Mouse (Mus musculus) layer of hippocampus, adult 9-11 months (tissue): ENCODE measurements around the gene Aspg.

Experiments
- DNase-seq: peaks from one replicate; pipeline ENCODE4 v3.0.0; 2022

Gene Aspg

DNA sequence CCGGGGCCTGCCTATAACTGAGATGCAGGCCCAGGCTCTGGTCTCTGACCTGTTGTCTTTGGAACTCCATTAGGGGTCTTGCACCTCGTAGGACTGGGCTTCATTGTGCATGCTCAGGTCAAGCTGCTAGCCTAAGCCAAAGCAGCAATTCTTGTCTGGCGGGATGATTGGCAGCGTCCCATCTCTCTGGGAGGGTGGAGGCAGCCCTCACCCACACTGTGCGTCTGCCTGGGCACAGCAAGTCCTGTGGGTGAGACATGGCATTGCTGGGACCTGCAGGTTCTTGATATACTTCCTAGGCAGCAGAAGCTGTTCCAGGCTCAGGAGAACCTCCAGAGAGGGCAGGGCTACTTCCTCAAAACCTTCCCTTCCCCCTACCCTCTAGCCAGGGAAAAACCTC is 10.5 kb downstream of the Aspg start:
- no peak for DNase-seq

DNA sequence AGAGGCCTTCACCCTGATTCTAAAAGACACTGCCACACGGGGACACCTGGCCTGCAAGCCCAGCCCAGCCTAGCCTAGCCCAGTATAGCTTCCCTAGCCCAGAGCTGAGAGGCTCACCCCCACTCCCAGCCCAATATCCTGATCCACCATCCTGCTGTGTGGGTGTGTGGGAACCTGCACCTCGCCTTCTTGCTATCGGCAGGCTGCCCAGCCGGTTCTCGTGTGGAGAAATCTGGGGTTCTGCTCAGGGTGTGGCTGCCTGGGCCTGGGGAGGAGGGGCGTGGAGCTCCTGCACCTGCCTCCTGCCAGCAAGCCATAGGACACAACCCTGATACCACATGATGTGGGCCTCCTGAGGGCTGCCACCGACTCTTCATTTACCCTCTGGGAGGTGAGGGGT is 11.2 kb downstream of the Aspg start:
- DNase-seq: peak; percentile 81

DNA sequence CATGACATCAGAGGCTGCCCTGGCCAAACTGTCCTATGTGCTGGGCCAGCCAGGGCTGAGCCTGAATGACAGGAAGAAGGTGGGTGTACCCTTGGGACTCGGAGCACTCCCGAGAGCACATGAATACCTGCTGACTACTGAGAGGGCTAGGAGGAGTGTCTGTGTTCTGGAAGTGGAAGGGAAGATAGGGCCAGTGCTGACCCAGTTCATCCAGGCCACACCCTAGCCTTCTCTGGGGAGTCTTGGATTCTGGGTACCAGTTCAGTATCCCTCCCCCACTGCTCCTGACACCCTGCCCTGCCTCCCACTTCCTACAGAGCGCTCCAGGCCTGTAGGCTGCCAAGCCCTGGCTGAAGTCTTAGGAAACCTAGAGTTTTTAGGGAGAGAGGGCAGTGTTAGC is 14.7 kb downstream of the Aspg start:
- no peak for DNase-seq

DNA sequence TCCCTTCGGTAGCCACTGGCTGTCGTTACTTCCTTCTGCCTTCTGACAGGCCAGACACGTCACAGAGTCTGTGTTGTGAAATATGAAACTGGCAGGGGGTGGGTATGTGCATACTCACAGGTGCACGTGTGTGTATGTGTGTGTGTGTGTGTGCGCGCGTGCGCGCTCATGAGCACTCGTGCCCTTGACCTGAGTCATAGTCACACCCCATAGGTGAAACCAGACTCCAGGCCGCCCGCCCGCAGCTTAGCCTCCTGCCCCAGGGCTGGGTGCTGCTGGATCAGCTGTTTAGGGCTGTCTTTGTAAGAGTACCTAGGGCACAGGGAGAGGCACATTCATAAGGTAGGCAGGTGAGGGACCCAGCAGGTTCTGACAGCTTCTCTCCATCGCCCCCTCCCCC is 19.4 kb downstream of the Aspg start:
- no peak for DNase-seq

DNA sequence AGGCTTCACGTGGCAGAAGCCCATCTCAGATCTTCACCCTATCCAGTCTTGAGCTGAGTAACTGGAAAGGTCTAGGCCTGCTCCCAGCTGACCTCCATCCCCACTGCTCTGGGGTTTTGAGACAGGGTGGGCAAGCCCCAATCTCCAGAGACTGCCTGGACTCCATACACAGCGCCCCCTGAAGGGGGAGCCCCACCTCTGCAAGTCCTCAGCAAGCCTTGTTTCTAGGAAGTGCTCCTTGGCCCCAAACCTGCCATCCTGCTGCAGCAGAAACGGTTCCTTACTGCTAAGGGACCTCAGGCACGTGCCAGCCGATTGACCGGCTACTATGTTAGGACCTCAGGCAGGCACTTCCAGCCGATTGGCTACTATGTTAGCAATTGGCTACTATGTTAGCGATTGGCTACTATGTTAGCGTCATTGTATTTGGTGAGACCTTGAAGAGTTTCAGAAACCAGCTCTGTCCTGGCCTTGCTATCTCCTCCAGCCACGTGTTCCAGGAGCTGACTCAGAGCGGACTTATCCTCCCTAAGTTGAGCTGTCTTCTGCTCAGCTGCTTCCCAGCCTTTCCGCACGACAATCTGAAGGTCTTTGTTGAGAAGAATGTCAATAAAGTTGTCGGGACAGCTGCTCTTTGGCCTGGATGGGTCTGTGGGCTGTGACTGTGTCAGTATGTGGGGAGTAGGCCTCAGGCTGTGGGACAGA is 20.6 kb downstream of the Aspg start:
- DNase-seq: no peak

DNA sequence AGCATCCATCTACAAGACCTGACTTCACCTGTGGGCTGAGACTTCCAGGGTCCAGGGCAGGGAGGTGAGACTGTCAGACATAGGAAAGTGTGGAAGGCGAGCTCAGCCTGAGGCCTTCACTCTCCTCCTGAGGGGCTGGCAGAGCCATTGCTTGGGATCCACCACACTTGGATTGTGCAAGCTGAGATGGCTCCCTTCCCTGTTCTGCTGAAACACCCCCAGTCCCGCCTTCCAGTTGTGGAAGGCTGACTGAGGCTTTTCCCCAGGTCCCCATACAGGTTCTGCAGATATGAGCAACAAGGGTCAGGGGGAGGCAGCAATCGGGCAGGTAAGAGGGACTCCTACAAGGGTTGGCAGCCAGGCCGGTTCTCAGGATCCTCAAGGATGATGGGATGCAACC is 22.0 kb downstream of the Aspg start:
- DNase-seq: no peak

DNA sequence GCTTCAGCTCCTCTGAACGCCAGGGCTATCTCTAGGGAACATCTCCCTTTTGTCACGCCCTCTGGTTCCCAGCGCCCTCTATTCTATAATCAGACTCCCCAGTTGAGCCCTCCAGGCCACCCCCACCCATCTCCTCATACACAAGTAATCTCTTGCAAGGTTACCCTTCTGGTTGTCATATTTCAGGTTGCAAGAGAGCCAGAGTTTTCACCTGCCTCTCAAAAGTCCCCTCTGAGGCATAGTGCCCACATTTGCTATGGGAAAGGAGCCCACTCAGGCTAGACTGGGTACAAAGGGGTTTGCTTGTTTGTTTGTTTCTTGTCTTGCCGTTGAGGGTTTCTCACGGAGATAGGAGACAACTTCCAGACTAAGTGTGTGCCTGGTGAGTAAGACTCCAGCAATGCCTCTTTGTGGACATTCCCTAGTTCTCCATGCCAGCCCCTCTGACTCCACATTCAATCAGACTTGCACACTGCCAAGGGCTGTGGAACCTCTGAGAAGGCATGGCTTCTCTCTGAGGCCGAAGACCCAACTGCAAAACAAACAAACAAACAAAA is 22.9 kb downstream of the Aspg start:
- DNase-seq: no peak

DNA sequence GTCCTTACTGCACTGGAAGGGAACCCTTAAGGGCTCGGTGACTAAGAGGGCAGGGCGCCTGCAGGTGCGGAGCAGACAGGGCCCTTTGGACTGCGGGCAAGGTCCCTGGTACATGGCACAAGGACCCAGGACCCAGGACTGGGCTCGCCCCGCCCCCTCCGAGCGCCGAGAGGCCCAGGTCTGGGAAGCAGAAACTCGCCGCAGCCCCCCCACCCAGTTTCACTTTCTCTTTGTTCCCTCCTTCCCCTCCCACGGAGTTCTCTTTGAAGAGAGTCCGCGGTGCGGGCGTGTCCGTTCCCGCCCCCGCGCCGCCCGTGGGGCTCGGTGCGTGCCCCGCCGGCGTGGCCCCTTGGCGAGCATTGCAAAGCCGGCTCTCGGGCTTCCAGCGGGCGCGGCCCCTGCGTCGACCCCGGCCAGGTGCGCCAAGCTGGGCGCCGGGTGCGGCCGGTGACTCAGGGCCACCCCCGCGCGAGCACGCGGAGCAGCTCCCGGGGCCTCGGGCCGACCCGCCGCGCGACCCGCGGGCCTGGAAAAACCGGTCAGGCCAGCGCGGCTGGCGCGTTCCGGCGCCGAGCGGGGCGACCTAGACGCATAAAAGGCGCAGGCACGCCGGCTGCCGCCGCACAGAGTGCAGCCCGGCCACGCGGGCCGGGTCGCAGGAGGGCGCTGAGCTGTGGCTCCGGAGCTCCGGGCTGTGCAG is 23.8 kb downstream of the Aspg start:
- DNase-seq: no peak

DNA sequence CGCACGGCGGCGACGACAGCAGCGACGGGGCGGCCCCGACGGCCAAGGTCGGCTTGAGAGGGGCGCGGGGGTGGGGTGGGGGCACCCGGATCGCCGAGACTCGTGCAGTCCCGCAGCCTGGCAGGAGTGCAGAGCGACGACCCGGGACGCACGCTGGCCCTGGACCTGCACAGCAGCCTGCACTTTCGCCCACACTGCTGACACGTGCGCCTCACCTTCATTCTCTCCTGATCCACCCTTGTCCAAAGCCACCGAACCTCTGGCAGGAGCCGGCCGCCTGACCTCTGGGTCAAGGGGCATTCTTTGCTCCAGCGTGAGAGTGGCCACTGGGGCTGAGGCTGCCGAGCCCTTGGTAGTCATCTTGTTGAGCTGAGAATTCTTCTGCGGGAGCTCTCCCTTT is 24.5 kb downstream of the Aspg start:
- no peak for DNase-seq

DNA sequence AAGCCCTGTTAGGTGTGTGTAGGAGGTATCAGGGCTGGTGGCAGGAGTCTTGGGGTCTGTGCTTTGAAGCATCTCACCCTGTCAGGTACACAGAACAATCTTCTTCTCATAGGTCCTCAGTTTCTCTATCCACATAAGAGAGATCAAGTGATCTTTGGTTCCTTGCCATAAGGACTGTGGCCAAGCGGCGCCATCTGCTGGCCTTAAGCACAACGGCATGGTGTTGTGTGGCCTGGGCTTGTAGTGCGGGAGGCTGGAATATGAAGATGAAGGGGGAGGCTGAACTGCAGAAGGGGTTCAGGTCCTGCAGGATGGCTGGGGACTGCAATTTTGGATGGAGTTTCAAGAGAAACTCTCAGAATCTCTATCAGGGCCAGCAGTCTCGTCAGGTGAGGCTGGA is 33.8 kb downstream of the Aspg start:
- peak; percentile 35 for DNase-seq

DNA sequence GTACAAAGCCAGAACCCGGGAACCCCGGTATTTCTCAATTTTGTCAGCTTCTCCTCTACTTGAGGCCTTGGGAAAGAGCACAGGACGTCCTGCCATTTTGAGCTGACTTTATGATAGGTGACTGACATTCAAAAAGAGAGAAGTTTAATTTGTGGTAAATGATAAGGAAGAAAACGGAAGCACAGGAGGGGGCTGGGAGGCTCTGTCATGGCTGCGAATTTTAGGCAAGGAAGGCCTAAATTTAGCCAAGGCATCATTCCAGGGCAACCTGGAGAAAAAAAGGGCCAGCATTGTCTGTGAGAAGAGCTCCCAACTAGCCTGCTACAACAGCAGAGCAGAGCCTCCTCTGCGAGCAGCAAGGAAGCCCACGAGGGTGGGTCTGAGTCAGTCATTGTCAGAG is 34.3 kb downstream of the Aspg start:
- DNase-seq: no peak

DNA sequence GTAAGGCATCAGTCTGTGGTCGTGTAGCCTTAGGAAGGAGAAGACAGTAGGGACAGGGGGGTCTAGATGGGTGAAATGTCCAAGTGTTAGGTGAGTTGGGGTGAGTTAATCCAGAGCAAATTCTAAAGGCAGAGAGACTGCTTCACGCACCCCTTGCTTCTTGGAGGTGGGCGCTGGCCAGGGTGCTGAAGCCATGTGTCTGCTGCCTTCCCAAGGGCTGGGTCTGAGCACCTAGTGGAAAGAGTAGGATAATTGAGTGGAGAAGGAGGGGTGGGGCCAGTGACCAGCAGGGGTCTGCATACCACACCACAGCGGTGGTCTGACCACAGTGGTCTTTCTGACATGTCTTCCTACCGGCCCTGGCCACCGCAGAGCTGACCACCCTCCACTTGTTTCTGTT is 34.8 kb downstream of the Aspg start:
- no peak for DNase-seq

DNA sequence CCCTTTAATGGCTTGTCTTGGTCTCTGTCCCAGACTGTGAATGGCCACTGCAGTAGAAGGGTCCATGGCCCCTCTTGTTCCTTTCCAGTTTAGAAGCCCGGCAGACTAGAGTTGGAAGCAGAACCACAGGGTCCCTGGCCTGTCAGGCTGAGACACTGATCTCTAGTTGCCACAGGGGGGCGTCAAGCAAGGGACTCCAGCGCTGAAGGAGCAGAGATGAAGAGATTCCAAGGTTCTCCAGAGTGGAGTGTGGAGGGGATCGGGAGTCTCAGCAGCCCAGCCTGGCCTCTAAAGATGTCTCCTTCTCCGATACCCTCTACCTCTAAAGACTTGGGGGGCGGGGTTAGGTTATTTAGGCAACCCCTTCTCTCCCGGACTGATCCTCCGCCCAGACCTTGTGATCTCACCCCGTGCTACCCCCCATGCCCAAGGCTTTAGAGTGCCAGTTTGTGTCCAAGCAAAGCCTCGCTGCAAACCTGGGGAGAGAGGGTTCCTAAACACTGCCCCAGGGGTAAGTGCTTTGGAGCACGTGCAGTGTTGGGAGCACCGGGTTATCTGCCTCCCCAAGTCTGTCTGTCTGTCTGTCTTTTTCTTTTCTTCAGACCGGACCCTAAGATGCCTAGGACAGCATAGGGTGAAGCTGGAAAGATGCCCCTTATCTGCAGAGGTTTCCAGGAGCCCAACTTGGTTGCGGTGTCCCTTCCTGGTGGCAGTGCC is 36.8 kb downstream of the Aspg start:
- no peak for DNase-seq

DNA sequence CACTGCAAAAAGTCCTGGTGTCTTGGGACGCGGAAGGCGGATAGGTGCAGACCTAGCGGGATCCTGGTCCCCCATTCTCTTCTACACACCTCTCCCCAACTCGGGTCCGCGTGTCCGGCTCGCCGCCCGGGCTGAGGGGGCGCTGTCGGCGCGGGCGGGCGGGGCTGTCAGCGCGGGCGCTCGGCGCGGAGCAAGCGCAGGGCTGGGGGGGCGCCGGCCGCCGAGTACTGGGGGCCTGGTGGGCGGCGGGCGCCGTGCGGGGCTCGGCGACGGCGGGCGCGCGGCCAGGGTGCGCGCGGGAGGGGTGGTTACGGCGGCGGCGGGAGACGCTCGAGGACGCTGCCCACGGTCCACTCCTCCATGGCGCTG is 37.3 kb downstream of the Aspg start:
- no peak for DNase-seq

DNA sequence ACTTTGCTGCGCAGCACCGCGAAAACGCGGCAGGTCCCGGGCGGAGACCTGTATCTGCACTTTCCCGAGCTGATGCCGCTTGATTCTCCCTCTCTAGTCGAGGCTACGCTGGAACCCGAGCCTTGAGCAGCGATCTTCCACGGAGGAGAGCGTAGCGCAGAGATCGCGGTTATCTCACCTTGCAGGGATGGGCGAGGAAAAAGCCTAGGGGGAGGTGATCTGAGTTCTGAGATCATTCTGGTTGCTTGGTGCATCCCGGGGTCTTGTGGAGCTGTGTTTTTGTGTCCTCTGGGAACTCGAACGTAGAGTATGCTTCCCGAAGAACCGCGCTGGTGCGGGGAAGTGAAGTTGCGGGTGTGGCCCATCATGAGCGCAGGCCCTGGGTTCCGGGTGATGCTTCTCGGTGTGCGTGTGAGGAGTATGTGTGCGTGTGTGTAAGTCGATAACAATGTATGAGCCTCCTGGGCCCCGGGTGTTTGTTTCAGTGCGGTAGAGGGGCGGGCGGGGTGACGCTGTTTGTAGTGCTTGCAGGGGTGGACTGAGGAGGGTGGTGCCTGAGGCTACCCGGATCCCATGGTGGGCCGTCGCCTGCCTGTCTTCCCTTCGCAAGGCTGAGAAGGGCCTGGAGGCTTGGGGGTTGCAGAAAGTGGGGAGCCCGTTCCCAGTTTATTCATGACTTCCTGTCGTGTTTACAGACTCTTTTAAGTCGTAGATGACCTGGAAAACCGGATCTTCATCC is 38.1 kb downstream of the Aspg start:
- DNase-seq: no peak

DNA sequence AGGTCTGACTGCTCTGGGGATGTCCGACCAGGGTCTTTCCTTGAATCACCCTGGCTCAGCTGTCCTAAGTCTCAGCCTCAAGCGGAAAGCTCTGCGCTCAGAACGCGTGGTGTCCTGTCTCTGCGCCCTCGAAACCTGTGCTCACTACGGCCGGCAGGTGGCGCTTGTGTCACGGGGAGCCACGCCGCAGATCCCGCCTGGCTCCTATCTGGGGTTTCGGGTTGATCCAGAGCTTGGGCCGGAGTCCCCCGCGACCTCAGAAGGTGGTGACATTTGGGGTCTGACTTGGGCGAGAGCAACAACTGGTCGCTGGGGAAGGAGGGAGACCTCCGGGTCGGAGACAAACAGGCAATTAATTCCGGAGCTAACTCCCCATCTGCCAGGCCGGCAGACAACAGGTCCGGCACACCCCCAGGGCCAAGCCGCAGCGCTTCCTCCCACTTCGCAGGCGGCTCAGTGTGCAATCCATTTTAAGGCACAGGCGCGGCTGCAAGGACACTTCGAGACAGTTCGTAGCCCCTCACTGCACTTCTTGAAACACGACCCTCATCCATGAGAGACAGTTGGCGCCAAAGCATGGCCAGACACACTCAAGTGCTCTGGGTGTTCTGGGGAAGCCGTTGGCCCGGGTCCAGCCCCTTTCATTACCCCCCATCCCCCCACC is 38.9 kb downstream of the Aspg start:
- peak; percentile 54 for DNase-seq

DNA sequence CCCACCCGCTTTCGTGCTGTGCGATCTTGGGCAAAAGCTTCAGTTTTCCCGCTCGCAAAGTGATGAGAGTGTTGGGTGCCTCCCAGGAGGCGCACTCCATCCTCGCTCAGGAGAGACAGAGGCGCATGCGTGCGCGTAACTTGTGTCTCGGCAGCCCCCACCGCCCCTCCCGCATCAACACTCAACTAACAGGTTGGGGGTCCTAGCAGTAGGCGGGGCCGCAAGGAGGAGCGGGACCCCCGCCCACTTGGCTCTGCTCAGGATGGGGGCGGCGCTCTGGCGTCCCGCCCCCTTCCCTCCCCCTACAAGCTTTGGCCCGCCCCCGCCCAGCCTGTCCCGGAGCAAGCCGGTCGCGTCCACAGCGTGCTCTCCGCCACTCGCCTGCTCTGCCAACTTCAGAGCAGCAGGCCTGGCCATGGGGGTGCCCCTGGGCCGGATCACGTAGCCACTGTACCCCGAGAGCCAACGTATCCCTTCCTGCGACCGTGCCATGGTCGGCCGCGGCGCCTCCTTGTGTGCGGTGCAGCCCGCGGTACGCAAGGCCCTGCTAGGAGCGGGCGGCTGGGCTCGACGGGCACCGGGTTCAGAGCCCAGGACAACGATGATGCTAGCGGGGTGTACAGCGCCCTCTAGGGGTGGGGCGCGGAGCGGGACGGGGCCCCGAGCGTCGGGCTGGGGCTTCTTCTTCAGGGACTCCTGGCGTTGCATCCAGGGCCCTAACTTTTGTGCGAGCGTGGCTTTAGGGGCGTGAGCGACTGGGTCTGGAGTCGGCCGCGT is 39.6 kb downstream of the Aspg start, which contains the start of gene Kif26a:
Kif26a (plus strand) TSS at position 334 of the 777 bp plus-strand sequence.
- peak; percentile 23 for DNase-seq

DNA sequence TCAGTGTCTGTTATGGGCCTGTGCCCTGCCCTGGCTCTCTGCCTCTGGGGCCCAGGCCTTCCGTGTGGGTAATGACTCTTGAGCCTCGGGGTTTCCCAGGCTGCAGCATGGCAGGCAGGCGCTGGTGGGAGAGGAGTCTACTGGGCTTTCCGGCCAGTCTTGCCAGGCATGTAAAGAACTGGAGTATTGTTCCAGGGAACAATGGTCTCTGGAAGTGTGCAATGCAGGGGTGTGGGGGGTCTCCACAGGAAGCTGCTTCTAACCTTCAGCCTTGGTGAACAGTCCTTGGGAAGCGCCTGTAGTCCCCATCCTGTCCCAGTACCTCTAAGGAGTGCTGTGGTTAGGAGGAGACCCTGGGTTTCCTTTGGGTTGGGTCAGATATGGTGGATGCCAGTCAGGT is 40.9 kb downstream of the Aspg start:
- DNase-seq: no peak

DNA sequence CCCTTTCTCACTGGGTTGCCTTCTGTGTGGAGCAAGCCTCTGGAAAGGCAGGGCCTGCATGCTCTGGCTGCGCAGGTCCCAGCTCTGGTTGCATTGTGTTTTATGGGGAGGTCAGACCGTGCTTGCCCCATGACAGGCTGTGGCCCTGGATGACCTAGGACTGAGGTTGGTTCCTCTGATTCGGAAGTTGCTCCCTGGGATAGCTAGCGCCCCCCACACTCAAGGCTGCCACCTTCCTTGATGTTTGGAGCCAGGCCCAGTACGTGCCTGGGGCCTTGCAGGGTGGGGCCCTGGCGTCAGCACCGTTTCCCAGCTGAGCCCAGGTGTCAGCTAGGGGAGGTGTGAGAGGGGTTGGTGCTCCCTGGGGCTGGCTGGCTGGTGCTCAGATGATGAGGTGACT is 43.5 kb downstream of the Aspg start:
- no peak for DNase-seq

DNA sequence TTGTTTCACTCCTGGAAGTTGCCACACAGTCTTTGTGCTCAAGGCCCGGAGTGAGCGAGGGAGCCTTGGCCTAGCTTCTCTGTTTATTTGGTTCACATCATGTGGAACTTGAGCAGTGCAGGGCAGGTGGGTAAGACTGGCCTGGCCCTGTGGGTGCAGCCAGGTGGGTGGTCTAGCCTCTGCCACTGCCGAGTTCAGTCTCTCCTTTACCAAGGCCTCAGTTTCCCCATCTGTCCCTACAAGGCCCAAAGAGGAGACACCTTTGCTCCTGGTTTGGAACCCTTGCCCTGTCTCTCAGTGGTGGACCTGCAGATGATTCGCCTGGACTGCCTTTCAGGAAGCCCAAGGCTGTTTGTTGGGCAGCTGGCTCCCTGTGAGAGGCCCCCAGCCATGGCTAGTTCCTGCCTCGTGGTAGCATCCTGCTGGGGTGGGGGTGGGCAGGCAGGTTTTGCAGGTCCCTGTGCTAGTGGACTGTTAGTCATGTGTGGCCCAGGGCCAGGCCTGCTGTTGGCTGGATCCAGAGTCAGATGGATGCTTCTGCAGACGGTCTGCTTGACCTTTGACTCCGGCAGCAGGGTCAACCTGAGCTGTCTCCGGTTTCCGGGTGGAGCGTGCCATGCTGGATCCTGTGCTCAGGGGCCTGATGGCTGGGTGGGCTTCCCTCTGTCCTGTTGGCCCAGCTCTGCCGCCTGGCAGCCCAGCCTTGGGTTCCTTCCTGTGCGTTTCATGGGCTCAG is 44.9 kb downstream of the Aspg start:
- no peak for DNase-seq

DNA sequence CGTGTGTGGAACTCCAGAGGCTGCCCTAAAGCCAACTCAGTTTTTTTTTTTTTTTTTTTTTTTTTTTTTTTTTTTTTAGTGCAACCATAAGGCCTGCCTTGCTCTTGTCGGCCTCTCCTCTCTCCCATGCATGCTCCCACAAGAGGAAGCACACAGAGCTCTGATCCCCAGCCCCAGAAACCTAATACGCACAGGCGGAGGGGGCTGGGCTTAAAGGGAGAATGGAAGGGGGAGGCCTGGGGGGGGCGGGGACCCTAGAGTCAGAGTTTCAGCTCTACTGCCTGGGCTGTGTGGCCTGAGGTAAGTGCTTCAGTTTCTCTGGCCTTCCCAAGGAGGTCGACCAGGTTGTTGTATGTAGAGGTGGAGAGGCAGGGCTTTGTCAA is 45.5 kb downstream of the Aspg start:
- DNase-seq: no peak
